Mouse (Mus musculus) ES-Bruce4 (cell line): ENCODE measurements around the gene Kif13a.

Experiments
- CTCF ChIP-seq: IDR thresholded peaks from one replicate; pipeline ENCODE4 v1.8.1; 2011; ENCODE audit warnings: low read depth, low read length
- EP300 ChIP-seq: IDR thresholded peaks from 2 replicates; pipeline ENCODE4 v1.6.1; 2011; ENCODE audit warnings: low read depth, low read length; ENCODE audit not compliant: insufficient read depth
- POLR2A ChIP-seq: IDR thresholded peaks from one replicate; pipeline ENCODE4 v1.8.1; 2011; ENCODE audit warnings: low read length; ENCODE audit not compliant: insufficient read depth

GRCm38 (mm10) chr13:46968626-46969025 is 39.0 kb upstream of the Kif13a start:
- TF ChIP-seq CTCF = peak; percentile 21
- TF ChIP-seq EP300 = no peak
- no peak for TF ChIP-seq POLR2A
